Mouse (Mus musculus) intestine, postnatal 0 days (tissue): ENCODE measurements around the gene Hoxa7. TPM values are rescaled to one million over a fixed set of nuclear protein-coding genes. Genes with fewer than 3 reads are reported as not detected.

Source experiments
- ATAC-seq: fragments of 200-750 bp; cut with Nextera tagmentation; 2 replicates; pipeline ENCODE4 v1.8.0; 2017; ENCODE audit warnings: mild to moderate bottlenecking, moderate TSS enrichment, moderate library complexity
- H3K27ac ChIP-seq: fragments of 300-500 bp; sonication (generic); 2 replicates; pipeline ENCODE4 v1.5.1; 2014; ENCODE audit warnings: mild to moderate bottlenecking, low read depth, low read length, moderate library complexity
- H3K27me3 ChIP-seq: fragments of 300-500 bp; sonication (generic); replicated peaks from 2 replicates; pipeline ENCODE4 v1.6.1; 2014; ENCODE audit warnings: low read length, mixed read lengths; ENCODE audit not compliant: control insufficient read depth, insufficient read depth
- H3K36me3 ChIP-seq: fragments of 300-500 bp; sonication (generic); 2 replicates; pipeline ENCODE4 v1.6.1; 2014; ENCODE audit warnings: mild to moderate bottlenecking, moderate library complexity; ENCODE audit not compliant: control insufficient read depth, insufficient read depth
- H3K4me1 ChIP-seq: fragments of 300-500 bp; sonication (generic); replicated peaks from 2 replicates; pipeline ENCODE4 v1.6.1; 2014; ENCODE audit warnings: antibody characterized with exemption, low read length, mixed read lengths; ENCODE audit not compliant: control insufficient read depth, insufficient read depth
- H3K4me2 ChIP-seq: fragments of 300-500 bp; sonication (generic); replicated peaks from 2 replicates; pipeline ENCODE4 v1.6.1; 2014; ENCODE audit warnings: low read depth, mild to moderate bottlenecking, moderate library complexity
- H3K4me3 ChIP-seq: fragments of 300-500 bp; sonication (generic); 2 replicates; pipeline ENCODE4 v1.5.1; 2014; ENCODE audit warnings: low read depth, low read length
- H3K9ac ChIP-seq: fragments of 300-500 bp; sonication (generic); 2 replicates; pipeline ENCODE4 v1.6.1; 2014; ENCODE audit warnings: mild to moderate bottlenecking, low read depth, low read length
- H3K9me3 ChIP-seq: fragments of 300-500 bp; sonication (generic); 2 replicates; pipeline ENCODE4 v1.6.1; 2016; ENCODE audit warnings: mixed run types; ENCODE audit not compliant: control insufficient read depth
- CTCF ChIP-seq: sonication (generic); IDR thresholded peaks from 2 replicates; pipeline ENCODE4 v1.5.1; 2016; ENCODE audit warnings: low read depth, mild to moderate bottlenecking, control low read depth, antibody characterized with exemption, moderate library complexity
- WGBS: fragments of 180-500 bp; shearing (Covaris S2); extraction: QIAGEN DNeasy Blood & Tissue Kit; methylation state at CpG from one replicate; pipeline ENCODE4 v1.1.7; 2014; 5-methylcytosine and 5-hydroxymethylcytosine counted together
- polyA plus RNA-seq: library from polyadenylated mRNA; unstranded; fragments of >200 nt; fragmentation: Nextera tagmentation; extraction: Ambion mirVana; gene quantifications from 2 replicates; pipeline ENCODE4 v1.2.1, GENCODE M21; 2015

Gene Hoxa7
- polyA plus RNA-seq, 1 experiment from 2014 or later = 6.2 TPM

DNA sequence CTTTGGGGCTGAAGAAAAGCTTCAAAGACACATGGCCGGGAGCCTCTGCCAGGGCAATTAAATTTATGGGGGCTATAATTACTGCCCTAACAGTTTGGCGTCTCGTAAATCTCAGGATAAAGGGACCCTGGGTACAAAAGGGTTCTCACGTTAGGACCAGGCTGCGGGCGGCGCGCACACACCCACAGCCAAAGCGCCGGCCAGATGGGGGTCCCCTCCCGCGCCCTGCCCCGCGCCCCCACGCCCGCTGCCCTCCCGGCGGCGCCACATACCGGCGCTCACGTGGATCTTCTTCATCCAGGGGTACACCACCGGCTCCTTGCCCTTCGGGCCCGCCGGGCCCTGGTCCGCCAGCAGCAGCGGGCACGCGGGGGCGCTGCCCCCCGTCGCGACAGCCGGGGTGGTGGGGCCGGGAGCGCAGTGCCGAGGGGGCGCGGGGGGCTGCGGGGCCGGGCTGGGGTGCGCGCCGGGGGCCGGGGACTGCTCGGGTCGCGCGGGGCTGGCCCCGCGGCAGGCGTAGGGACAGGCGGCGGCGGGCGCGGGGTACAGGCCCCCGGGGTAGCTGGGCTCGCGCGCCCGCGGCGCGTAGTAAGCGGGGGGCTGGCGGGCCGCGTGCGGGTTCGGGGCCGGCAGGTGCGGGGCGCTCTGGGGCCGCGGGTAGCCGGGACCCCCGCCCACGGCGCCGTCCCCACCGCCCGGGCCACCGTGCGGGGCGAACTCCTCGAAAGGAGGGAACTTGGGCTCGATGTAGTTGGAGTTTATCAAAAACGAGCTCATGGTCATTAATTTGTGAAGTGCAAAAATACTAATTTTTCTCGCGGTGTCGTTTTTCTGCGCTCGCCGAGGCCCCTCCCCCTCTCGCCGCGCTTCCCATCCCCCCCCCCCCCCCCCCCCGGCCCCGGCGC is 30.5 kb downstream of the Hoxa7 start, which contains the start of gene Hoxa4:
TSS of gene Hoxa4 (minus strand) at position 848 of the 905 bp plus-strand sequence.
- peak within 1 kb of the TSS; percentile 85 for H3K27ac ChIP-seq
- TF ChIP-seq CTCF = peak; percentile 10; the same call in 1 of the 2 replicates
- peaks cover 11% of the 10 kb centered on the region; the same call in 1 of the 2 replicates for H3K4me1 ChIP-seq
- peak; percentile 35 for ATAC-seq
- H3K9me3 ChIP-seq = no peaks in the 10 kb centered on the region
- peak within 1 kb of the TSS; percentile 96 for H3K4me2 ChIP-seq
- peak within 1 kb of the TSS; percentile 85 for H3K9ac ChIP-seq
- no peaks in the 10 kb centered on the region for H3K27me3 ChIP-seq
- WGBS = 2% methylated on average over 60 of the region's 102 CpGs
- peak within 1 kb of the TSS; percentile 68 for H3K4me3 ChIP-seq
- no peaks in the 10 kb centered on the region for H3K36me3 ChIP-seq

DNA sequence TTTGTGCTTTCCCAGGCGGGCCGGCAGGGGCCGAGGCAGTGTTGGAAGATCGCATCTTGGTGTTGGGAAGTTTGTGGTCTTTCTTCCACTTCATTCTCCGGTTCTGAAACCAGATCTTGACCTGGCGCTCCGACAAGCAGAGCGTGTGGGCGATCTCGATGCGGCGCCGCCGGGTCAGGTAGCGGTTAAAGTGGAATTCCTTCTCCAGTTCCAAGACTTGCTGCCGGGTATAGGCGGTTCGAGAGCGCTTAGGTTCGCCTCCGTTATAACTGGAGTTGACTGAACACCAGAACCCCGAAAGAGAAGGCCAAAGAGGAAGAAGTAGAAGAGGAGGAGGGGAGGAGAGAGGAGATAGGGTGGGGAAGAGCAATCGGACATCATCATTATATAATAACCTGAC is 31.2 kb downstream of the Hoxa7 start:
- H3K27me3 ChIP-seq = 0 out of 2 replicates have a peak, but pooled peaks cover 4% of the 10 kb centered on the region
- H3K36me3 ChIP-seq = no peaks in the 10 kb centered on the region
- TF ChIP-seq CTCF = no peak
- peak overlapping the region; percentile 68 for H3K4me3 ChIP-seq
- H3K4me2 ChIP-seq = peak overlapping the region; percentile 96
- peak overlapping the region; percentile 85 for H3K9ac ChIP-seq
- ATAC-seq = no peak
- H3K27ac ChIP-seq = peak overlapping the region; percentile 85
- WGBS = 11% methylated on average over 23 of the region's 23 CpGs
- no peaks in the 10 kb centered on the region for H3K9me3 ChIP-seq
- peaks cover 11% of the 10 kb centered on the region; the same call in 1 of the 2 replicates for H3K4me1 ChIP-seq

DNA sequence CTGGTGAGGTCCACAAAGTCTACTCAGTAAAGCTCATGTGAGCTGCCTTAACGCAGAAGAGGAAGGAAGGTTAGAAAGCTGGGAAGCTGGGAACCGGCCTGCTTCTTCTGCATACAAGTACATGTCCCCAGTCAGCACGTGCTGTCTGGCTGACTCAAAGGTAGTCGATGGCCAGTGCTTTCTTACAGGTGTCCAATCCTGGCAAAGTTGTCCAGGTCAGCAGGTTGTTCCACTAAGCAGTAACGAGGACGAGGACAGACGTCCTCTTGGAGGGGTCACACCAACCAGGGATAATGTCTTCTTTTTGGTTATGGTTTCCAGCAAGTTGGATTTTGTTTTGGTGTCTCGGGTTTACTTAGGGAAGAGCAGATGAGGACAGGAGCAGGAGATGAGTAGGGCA is 31.7 kb downstream of the Hoxa7 start:
- no peak for ATAC-seq
- Histone ChIP-seq H3K27me3 (0 out of 2 replicates have a peak, but pooled peaks cover 4% of the 10 kb centered on the region), H3K9me3 (no peaks in the 10 kb centered on the region), H3K9ac (0 out of 2 replicates have a peak overlapping the region, but pooled peaks have one; percentile 85), H3K36me3 (no peaks in the 10 kb centered on the region), H3K27ac (peak overlapping the region; percentile 85), H3K4me3 (peak overlapping the region; percentile 68), H3K4me1 (peaks cover 11% of the 10 kb centered on the region; the same call in 1 of the 2 replicates), H3K4me2 (peak overlapping the region; percentile 96)
- TF ChIP-seq CTCF = no peak
- WGBS = 47% methylated on average over 8 of the region's 8 CpGs

DNA sequence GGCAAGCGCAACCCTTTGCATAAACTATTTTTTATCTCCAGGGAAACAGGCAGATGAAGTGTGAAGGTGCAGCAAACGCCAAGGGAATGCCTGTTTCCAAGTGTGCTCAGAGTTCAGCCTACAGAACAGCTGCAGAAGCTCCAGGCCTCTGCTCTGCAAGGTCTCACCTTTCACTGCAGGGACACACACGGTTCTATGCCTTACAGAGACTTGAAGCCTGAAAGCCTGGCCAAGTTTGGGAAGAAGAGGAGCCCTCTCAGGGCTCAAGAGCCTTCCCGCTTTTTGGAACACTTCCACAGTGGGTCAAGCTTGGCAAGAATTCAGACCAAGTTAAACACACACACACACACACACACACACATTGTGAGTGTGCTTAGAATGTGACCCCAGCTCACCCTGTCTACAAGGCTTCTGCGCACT is 32.5 kb downstream of the Hoxa7 start:
- no peak overlapping the region for H3K4me3 ChIP-seq
- peak overlapping the region; percentile 1; the same call in 1 of the 2 replicates for H3K4me2 ChIP-seq
- 0 out of 2 replicates have a peak, but pooled peaks cover 4% of the 10 kb centered on the region for H3K27me3 ChIP-seq
- TF ChIP-seq CTCF = no peak
- 50% methylated on average over 5 of the region's 5 CpGs for WGBS
- no peak for ATAC-seq
- H3K9me3 ChIP-seq = no peaks in the 10 kb centered on the region
- no peaks in the 10 kb centered on the region for H3K36me3 ChIP-seq
- H3K9ac ChIP-seq = no peak overlapping the region
- H3K27ac ChIP-seq = 0 out of 2 replicates have a peak overlapping the region, but pooled peaks have one; percentile 85
- H3K4me1 ChIP-seq = peaks cover 14% of the 10 kb centered on the region; the same call in 1 of the 2 replicates

DNA sequence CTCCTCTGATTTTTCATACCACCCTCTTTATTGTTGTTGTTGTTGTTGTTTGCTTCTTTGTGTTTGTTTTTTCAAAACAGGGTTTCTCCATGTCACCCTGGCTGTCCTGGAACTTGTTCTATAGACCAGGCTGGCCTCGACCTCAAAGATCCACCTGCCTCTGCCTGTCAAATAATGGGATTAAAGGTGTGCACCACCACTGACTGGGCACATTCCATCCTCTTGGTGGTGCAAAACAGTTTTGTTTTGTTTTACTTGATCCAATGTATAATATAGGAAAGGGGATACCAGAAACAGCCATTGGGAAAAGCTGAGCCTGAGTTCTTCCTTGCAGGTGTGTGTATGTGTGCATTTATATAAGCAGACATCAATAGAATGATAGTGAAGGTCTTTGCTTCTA is 35.2 kb downstream of the Hoxa7 start:
- H3K27me3 ChIP-seq = 0 out of 2 replicates have a peak, but pooled peaks cover 4% of the 10 kb centered on the region
- no peak overlapping the region for H3K27ac ChIP-seq
- peaks cover 14% of the 10 kb centered on the region; the same call in 1 of the 2 replicates for H3K4me1 ChIP-seq
- no peak overlapping the region for H3K9ac ChIP-seq
- no peak overlapping the region for H3K4me3 ChIP-seq
- ATAC-seq = no peak
- H3K4me2 ChIP-seq = no peak overlapping the region
- no peaks in the 10 kb centered on the region for H3K36me3 ChIP-seq
- peak; percentile 47; the same call in 1 of the 2 replicates for TF ChIP-seq CTCF
- WGBS = 66% methylated on average over 1 of the region's 1 CpGs
- no peaks in the 10 kb centered on the region for H3K9me3 ChIP-seq

DNA sequence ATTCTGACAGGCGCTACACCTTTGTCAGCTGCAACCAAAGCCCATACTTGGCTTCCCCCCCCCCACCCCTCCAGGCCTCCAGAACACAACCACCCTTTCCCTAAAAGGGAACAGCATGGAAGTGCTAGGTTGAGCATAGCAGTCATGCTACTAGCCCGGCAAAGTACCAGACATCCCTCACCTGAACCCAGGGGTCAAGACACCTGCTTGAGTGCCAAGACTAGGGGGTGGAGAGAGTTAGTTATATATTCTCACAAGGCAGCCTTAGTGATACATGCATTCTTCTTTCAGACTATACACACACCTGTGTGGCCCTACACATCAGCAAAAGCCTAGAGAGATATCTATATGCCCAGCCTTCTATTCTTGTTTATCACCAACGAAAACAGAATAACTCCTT is 35.8 kb downstream of the Hoxa7 start:
- H3K27ac ChIP-seq = no peak overlapping the region
- no peak overlapping the region for H3K9ac ChIP-seq
- WGBS = 55% methylated on average over 3 of the region's 3 CpGs
- peak overlapping the region; percentile 51 for H3K4me2 ChIP-seq
- no peak for ATAC-seq
- no peak for TF ChIP-seq CTCF
- no peaks in the 10 kb centered on the region for H3K9me3 ChIP-seq
- no peak overlapping the region for H3K4me3 ChIP-seq
- peaks cover 14% of the 10 kb centered on the region; the same call in 1 of the 2 replicates for H3K4me1 ChIP-seq
- 0 out of 2 replicates have a peak, but pooled peaks cover 4% of the 10 kb centered on the region for H3K27me3 ChIP-seq
- no peaks in the 10 kb centered on the region for H3K36me3 ChIP-seq
